Mouse (Mus musculus) brain, adult 2 months (tissue): ENCODE results near the gene Gm49450.

Source experiments
- DNase-seq: peaks from one replicate; pipeline ENCODE4 v3.0.0; 2011; ENCODE audit warnings: low read depth, low spot score

Gm49450 gene

GRCm38 (mm10) chr15:98891907-98892606, 61.3 kb downstream of the Gm49450 start:
- peak; percentile 96 for DNase-seq

- peak; percentile 28 for DNase-seq
Observed at GRCm38 (mm10) chr15:98891198-98891742, 62.1 kb downstream of the Gm49450 start.

- no peak for DNase-seq
Observed at GRCm38 (mm10) chr15:98887526-98887925, 65.8 kb downstream of the Gm49450 start.

GRCm38 (mm10) chr15:98886667-98887387, 66.5 kb downstream of the Gm49450 start:
- DNase-seq: no peak

- DNase-seq: no peak
Observed at GRCm38 (mm10) chr15:98884106-98884505, 69.2 kb downstream of the Gm49450 start.

GRCm38 (mm10) chr15:98883661-98884060, 69.7 kb downstream of the Gm49450 start:
- no peak for DNase-seq
